Mouse (Mus musculus): Measurements from ENCODE around the gene Apex2. TPM values are rescaled to one million over a fixed set of nuclear protein-coding genes. Genes with fewer than 3 reads are reported as not detected.
A peak's percentile ranks its signal among the peaks of the same experiment; 100 is the strongest.
"Not testable (repeated sequence)": the region's sequence is repeated elsewhere in the genome, so short reads cannot be mapped to it uniquely, and the experiment has no call there.

The Apex2 gene
- total RNA-seq, 2 experiments from 2014 or later: 12.0 to 15.1 TPM

- ATAC-seq (replicated peaks; ENCODE audit: low FRiP score, poor library complexity, severe bottlenecking): peak; percentile 79
Measured at GRCm38 (mm10) chrX:150510631-150511030, 79.0 kb downstream of the Apex2 start.

- ATAC-seq (replicated peaks; ENCODE audit: low FRiP score, poor library complexity, severe bottlenecking): no peak
Measured at GRCm38 (mm10) chrX:150508696-150509095, 81.0 kb downstream of the Apex2 start.

GRCm38 (mm10) chrX:150487811-150488210, 101.9 kb downstream of the Apex2 start:
- not testable (repeated sequence) for ATAC-seq (replicated peaks; ENCODE audit: low FRiP score, poor library complexity, severe bottlenecking)

GRCm38 (mm10) chrX:150486314-150487030, 103.2 kb downstream of the Apex2 start:
- not testable (repeated sequence) for ATAC-seq (replicated peaks; ENCODE audit: low FRiP score, poor library complexity, severe bottlenecking)

- ATAC-seq (replicated peaks; ENCODE audit: low FRiP score, poor library complexity, severe bottlenecking): peak; percentile 99
Measured at GRCm38 (mm10) chrX:150477854-150478780, 111.6 kb downstream of the Apex2 start.

GRCm38 (mm10) chrX:150471416-150471815, 118.3 kb downstream of the Apex2 start:
- ATAC-seq (replicated peaks; ENCODE audit: low FRiP score, poor library complexity, severe bottlenecking): no peak

Other genes starting within 250 kb of the Apex2 start
- gene Tmem29, start 130.7 kb downstream of the Apex2 start, total RNA-seq (2015; ENCODE audit: low replicate concordance): 7.9 and 17.6 TPM in 2 replicates
- 10.3 and 28.1 TPM in 2 replicates for gene Tmem29, start 130.7 kb downstream of the Apex2 start, total RNA-seq (2017; ENCODE audit: low replicate concordance)
- gene Alas2, start 42.5 kb downstream of the Apex2 start, total RNA-seq (2015; ENCODE audit: low replicate concordance): 2,632 and 2,832 TPM in 2 replicates
- 1,921 and 2,180 TPM in 2 replicates for gene Alas2, start 42.5 kb downstream of the Apex2 start, total RNA-seq (2017; ENCODE audit: low replicate concordance)
- 20.2 and 33.5 TPM in 2 replicates for gene Pfkfb1, start 1.6 kb downstream of the Apex2 start, total RNA-seq (2015; ENCODE audit: low replicate concordance)
- gene Pfkfb1, start 1.6 kb downstream of the Apex2 start, total RNA-seq (2017; ENCODE audit: low replicate concordance): 17.7 and 21.8 TPM in 2 replicates
- not detected in 2 replicates for gene Tro, start 67.7 kb upstream of the Apex2 start, total RNA-seq (2015; ENCODE audit: low replicate concordance)
- not detected in 2 replicates for gene Tro, start 67.7 kb upstream of the Apex2 start, total RNA-seq (2017; ENCODE audit: low replicate concordance)
- gene Maged2, start 224.5 kb upstream of the Apex2 start, total RNA-seq (2015; ENCODE audit: low replicate concordance): not detected in 2 replicates
- gene Maged2, start 224.5 kb upstream of the Apex2 start, total RNA-seq (2017; ENCODE audit: low replicate concordance): 2.1 TPM in 1 of 2 replicates, not detected in the other

Measured in erythroid progenitor cell, adult 5-6 weeks (primary cell).